Mouse (Mus musculus) heart, adult 2 months (tissue): ENCODE data around the gene Adgrf1. TPM values are rescaled to one million over a fixed set of nuclear protein-coding genes. Genes with fewer than 3 reads are reported as not detected.

ENCODE experiments used
- DNase-seq, 2 experiments: peaks; one replicate each; pipeline ENCODE4 v3.0.0; 2021
- H3K27ac ChIP-seq: fragments of 200-600 bp; 2 replicates; pipeline ENCODE4 v1.8.1; 2022
- H3K27me3 ChIP-seq: fragments of 200-500 bp; 2 replicates; pipeline ENCODE4 v1.6.1; 2012; ENCODE audit warnings: mild to moderate bottlenecking, low read length, inconsistent platforms, mixed read lengths; ENCODE audit not compliant: control insufficient read depth, insufficient read depth
- H3K36me3 ChIP-seq: fragments of 200-500 bp; 2 replicates; pipeline ENCODE4 v1.6.1; 2012; ENCODE audit warnings: low read length, inconsistent platforms; ENCODE audit not compliant: control insufficient read depth, insufficient read depth
- H3K4me1 ChIP-seq: fragments of 200-500 bp; 2 replicates; pipeline ENCODE4 v1.6.1; 2011; ENCODE audit warnings: low read length; ENCODE audit not compliant: control insufficient read depth, insufficient read depth
- H3K4me3 ChIP-seq: fragments of 200-600 bp; 2 replicates; pipeline ENCODE4 v1.8.1; 2022
- H3K79me2 ChIP-seq: fragments of 200-500 bp; replicated peaks from 2 replicates; pipeline ENCODE4 v1.6.1; 2012; ENCODE audit warnings: mild to moderate bottlenecking, inconsistent platforms, low read length, moderate library complexity, mixed read lengths; ENCODE audit not compliant: control insufficient read depth, insufficient read depth
- H3K9ac ChIP-seq: fragments of 200-500 bp; 2 replicates; pipeline ENCODE4 v1.6.1; 2012; ENCODE audit warnings: low read depth, mild to moderate bottlenecking, control low read depth, inconsistent platforms, low read length, mixed read lengths
- CTCF ChIP-seq: fragments of 200-600 bp; IDR thresholded peaks from 2 replicates; pipeline ENCODE4 v1.8.1; 2022; ENCODE audit warnings: antibody characterized with exemption, mild to moderate bottlenecking, moderate library complexity
- EP300 ChIP-seq: fragments of 200-500 bp; IDR thresholded peaks from 2 replicates; pipeline ENCODE4 v1.6.1; 2011; ENCODE audit warnings: low read depth, low read length, control low read depth; ENCODE audit not compliant: insufficient read depth
- POLR2A ChIP-seq: fragments of 200-500 bp; IDR thresholded peaks from 2 replicates; pipeline ENCODE4 v1.6.1; 2011; ENCODE audit warnings: mild to moderate bottlenecking, low read depth, low read length, control low read depth; ENCODE audit not compliant: insufficient read depth
- WGBS: fragments of 180-500 bp; shearing (Covaris S2); methylation state at CpG from one replicate; pipeline ENCODE4 v1.1.7; 2018; 5-methylcytosine and 5-hydroxymethylcytosine counted together
- intact Hi-C: fragments of 180-260 bp; cut with DNase I; formaldehyde crosslinking; loops from one replicate; pipeline ENCODE4 v1.15.1; 2025
- long read RNA-seq: library from polyadenylated mRNA; stranded (forward); transcript quantifications from one replicate; pipeline ENCODE4 v2.0.0, GENCODE M21; 2021
- polyA plus RNA-seq: library from polyadenylated mRNA; depleted of rRNA; stranded (reverse); fragments of >200 nt; gene quantifications from 2 replicates; pipeline ENCODE4 v1.2.3, GENCODE M21; 2012; rRNA removed
- total RNA-seq, 2 experiments: library from RNA; stranded (reverse); gene quantifications; 2 replicates each; pipeline ENCODE4 v1.2.3; 2021

Gene Adgrf1
- not detected for total RNA-seq
- polyA plus RNA-seq: 0.02 and 0.12 TPM in 2 replicates
- long read RNA-seq: 0 reads

GRCm38 (mm10) chr17:43270161-43270560 lies at the start of gene Adgrf1:
TSS of gene Adgrf1 (plus strand) at chr17:43270329.
- Histone ChIP-seq H3K79me2 (no peaks in the 10 kb centered on the region), H3K36me3 (no peaks in the 10 kb centered on the region), H3K4me1 (peaks cover 3% of the 10 kb centered on the region), H3K27ac (no peak within 1 kb of the TSS), H3K9ac (no peak within 1 kb of the TSS), H3K27me3 (0 out of 2 replicates have a peak, but pooled peaks cover 1% of the 10 kb centered on the region), H3K4me3 (no peak within 1 kb of the TSS)
- intact Hi-C loops: no loop called here
- 39% methylated on average over 6 of the region's 6 CpGs for WGBS
- no peak for TF ChIP-seq CTCF
- TF ChIP-seq POLR2A: no peak
- TF ChIP-seq EP300: no peak
- no peak for DNase-seq

- Histone ChIP-seq H3K36me3 (no peaks in the 10 kb centered on the region), H3K4me3 (no peak overlapping the region), H3K79me2 (no peaks in the 10 kb centered on the region), H3K4me1 (no peaks in the 10 kb centered on the region), H3K27ac (no peak overlapping the region), H3K27me3 (no peaks in the 10 kb centered on the region), H3K9ac (no peak overlapping the region)
- DNase-seq: no peak
- intact Hi-C loops: no loop called here
- TF ChIP-seq EP300: no peak
- no peak for TF ChIP-seq CTCF
- TF ChIP-seq POLR2A: no peak
- WGBS: 90% methylated on average over 6 of the region's 6 CpGs
Measured at GRCm38 (mm10) chr17:43226101-43226500, 44.0 kb upstream of the Adgrf1 start.

- Histone ChIP-seq H3K4me3 (no peak overlapping the region), H3K27me3 (no peaks in the 10 kb centered on the region), H3K36me3 (no peaks in the 10 kb centered on the region), H3K79me2 (no peaks in the 10 kb centered on the region), H3K9ac (no peak overlapping the region), H3K27ac (no peak overlapping the region), H3K4me1 (peaks cover 7% of the 10 kb centered on the region)
- peak; percentile 51 to 62 for DNase-seq
- WGBS: 41% methylated on average over 12 of the region's 12 CpGs
- peak; percentile 71 for TF ChIP-seq EP300
- peak; percentile 88 for TF ChIP-seq CTCF
- TF ChIP-seq POLR2A: no peak
- intact Hi-C loops: loop anchor here (1.0 to 10.0 kb wide), 4 partner anchors 158 to 355 kb away; partner anchors contain the start of genes Cd2ap and Tnfrsf21
Measured at GRCm38 (mm10) chr17:43229621-43230513, 40.3 kb upstream of the Adgrf1 start.

- no peaks in the 10 kb centered on the region for H3K27me3 ChIP-seq
- intact Hi-C loops: loop anchor here (1.0 to 10.0 kb wide), 4 partner anchors 159 to 356 kb away; partner anchors contain the start of genes Cd2ap and Tnfrsf21
- 82% methylated on average over 7 of the region's 7 CpGs for WGBS
- TF ChIP-seq CTCF: no peak
- no peak for TF ChIP-seq EP300
- no peak for TF ChIP-seq POLR2A
- H3K36me3 ChIP-seq: no peaks in the 10 kb centered on the region
- no peak overlapping the region for H3K9ac ChIP-seq
- no peaks in the 10 kb centered on the region for H3K79me2 ChIP-seq
- H3K4me1 ChIP-seq: peaks cover 13% of the 10 kb centered on the region
- no peak overlapping the region for H3K27ac ChIP-seq
- DNase-seq: no peak
- no peak overlapping the region for H3K4me3 ChIP-seq
Measured at GRCm38 (mm10) chr17:43230821-43231220, 39.3 kb upstream of the Adgrf1 start.

GRCm38 (mm10) chr17:43232769-43233168 lies 37.4 kb upstream of the Adgrf1 start:
- no peaks in the 10 kb centered on the region for H3K27me3 ChIP-seq
- no peaks in the 10 kb centered on the region for H3K79me2 ChIP-seq
- H3K36me3 ChIP-seq: peaks cover 2% of the 10 kb centered on the region
- peak overlapping the region; percentile 36 for H3K27ac ChIP-seq
- WGBS: 44% methylated on average over 6 of the region's 6 CpGs
- H3K9ac ChIP-seq: no peak overlapping the region
- H3K4me3 ChIP-seq: no peak overlapping the region
- intact Hi-C loops: loop anchor here (5.0 to 10.0 kb wide), 2 partner anchors 160 to 358 kb away; partner anchors contain the start of gene Cd2ap
- H3K4me1 ChIP-seq: peaks cover 20% of the 10 kb centered on the region
- no peak for DNase-seq
- TF ChIP-seq EP300 (0 out of 2 replicates have a peak, but pooled peaks have one; percentile 12), POLR2A (no peak)
